Mouse (Mus musculus): ENCODE data around the gene 9930022D16Rik.

The 9930022D16Rik gene

GRCm38 (mm10) chr11:109458165-109458564 lies 44.4 kb downstream of the 9930022D16Rik start:
- no peak for DNase-seq

- DNase-seq, result no peak
These were observed 46.9 kb downstream of the 9930022D16Rik start for GRCm38 (mm10) chr11:109460586-109460985.

- DNase-seq, result no peak
These were observed 51.4 kb downstream of the 9930022D16Rik start for GRCm38 (mm10) chr11:109465068-109465467.

- no peak for DNase-seq
These were observed 53.3 kb downstream of the 9930022D16Rik start for GRCm38 (mm10) chr11:109466987-109467386.

- no peak for DNase-seq
These were observed 54.4 kb downstream of the 9930022D16Rik start for GRCm38 (mm10) chr11:109468133-109468532.

Measured in kidney, adult 18-20 months (tissue).